Mouse (Mus musculus): ENCODE results near the gene Arid3c.

- TF ChIP-seq POLR2A (IDR thresholded peaks at IDR 0.05; ENCODE audit: low read depth, low read length) (no peak), CTCF (IDR thresholded peaks at IDR 0.05; ENCODE audit: extremely low read depth, insufficient read depth, insufficient read length, insufficient replicate concordance) (peak; percentile 70; the same call in 1 of the 2 replicates)
Measured at GRCm38 (mm10) chr4:41714276-41714675, 16.7 kb downstream of the Arid3c start.

Data from spleen, adult 2 months (tissue).